Comparison of ENCODE assay signal across 8 mouse cellular contexts in genomic region chr11:46214368-46215230, GRCm38 (mm10). TPM values are rescaled to one million over a fixed set of nuclear protein-coding genes. Genes with fewer than 3 reads are reported as not detected.
DNase-seq lines count a peak whose midpoint lies in the region; ATAC-seq and TF ChIP-seq lines count a peak whose summit lies in the region.

No protein-coding gene starts in this region.

- TF ChIP-seq CTCF in heart, adult 2 months (IDR thresholded peaks at IDR 0.05): no peak

- peak overlapping the region; percentile 41 for H3K4me2 ChIP-seq in heart, embryonic 14.5 days (ENCODE audit: low read length)
- 0 out of 2 replicates have a peak overlapping the region, but pooled peaks have one; percentile 3 for H3K4me2 ChIP-seq in liver, embryonic 13.5 days

- no peaks in the 10 kb centered on the region for H3K36me3 ChIP-seq in heart, adult 2 months (ENCODE audit: control insufficient read depth, insufficient read depth, low read length)
- H3K36me3 ChIP-seq in heart, embryonic 14.5 days (ENCODE audit: control insufficient read depth, insufficient read depth, low read length): no peaks in the 10 kb centered on the region
- no peaks in the 10 kb centered on the region for H3K36me3 ChIP-seq in liver, embryonic 13.5 days

- H3K27me3 ChIP-seq in heart, adult 2 months (ENCODE audit: control insufficient read depth, insufficient read depth, low read length): no peaks in the 10 kb centered on the region
- H3K27me3 ChIP-seq in heart, embryonic 14.5 days (ENCODE audit: control insufficient read depth, insufficient read depth, low read length): no peaks in the 10 kb centered on the region
- no peaks in the 10 kb centered on the region for H3K27me3 ChIP-seq in liver, embryonic 13.5 days

- H3K4me3 ChIP-seq in heart, adult 2 months: no peak overlapping the region
- no peak overlapping the region; a peak in 1 of 4 replicates for H3K4me3 ChIP-seq in heart, embryonic 14.5 days (ENCODE audit: control insufficient read depth in 1 of 2, insufficient read depth in 1 of 2, low read depth in 1 of 2, low read length in 2 of 2)
- H3K4me3 ChIP-seq in liver, embryonic 13.5 days (replicated peaks): no peak overlapping the region

- no peaks in the 10 kb centered on the region for H3K79me2 ChIP-seq in heart, adult 2 months (replicated peaks; ENCODE audit: control insufficient read depth, insufficient read depth, low read length)

- no peak for TF ChIP-seq POLR2A in heart, adult 2 months (IDR thresholded peaks at IDR 0.05; ENCODE audit: insufficient read depth, low read depth, low read length)

- H3K4me1 ChIP-seq in heart, adult 2 months (ENCODE audit: control insufficient read depth, insufficient read depth, low read length): peaks cover 4% of the 10 kb centered on the region
- H3K4me1 ChIP-seq in heart, embryonic 14.5 days (ENCODE audit: control insufficient read depth in 2 of 2, insufficient read depth in 2 of 2, low read length in 2 of 2): peaks cover 46 to 52% of the 10 kb centered on the region in 2 experiments
- H3K4me1 ChIP-seq in liver, embryonic 13.5 days (replicated peaks): peaks cover 13% of the 10 kb centered on the region

- H3K9ac ChIP-seq in heart, adult 2 months (ENCODE audit: low read depth, low read length): 0 out of 2 replicates have a peak overlapping the region, but pooled peaks have one; percentile 15
- peak overlapping the region; percentile 63 for H3K9ac ChIP-seq in heart, embryonic 14.5 days (ENCODE audit: low read length)
- H3K9ac ChIP-seq in liver, embryonic 13.5 days: no peak overlapping the region

- TF ChIP-seq EP300 in heart, adult 2 months (IDR thresholded peaks at IDR 0.05; ENCODE audit: insufficient read depth, low read depth, low read length): no peak

- no peak overlapping the region for H3K27ac ChIP-seq in heart, adult 2 months
- peak overlapping the region; percentile 94 to 98 for H3K27ac ChIP-seq in heart, embryonic 14.5 days (replicated peaks in 1 of 2; ENCODE audit: control insufficient read depth in 1 of 2, insufficient read depth in 1 of 2, low read depth in 2 of 2, low read length in 2 of 2)
- H3K27ac ChIP-seq in liver, embryonic 13.5 days: peak overlapping the region; percentile 41

- WGBS in heart, adult 2 months: 37% methylated on average over 14 of the region's 14 CpGs
- WGBS in heart, embryonic 14.5 days: 8% methylated on average over 14 of the region's 14 CpGs
- 46% methylated on average over 14 of the region's 14 CpGs for WGBS in liver, embryonic 13.5 days (ENCODE audit: insufficient replicate concordance)

- H3K9me3 ChIP-seq in heart, embryonic 14.5 days (ENCODE audit: control insufficient read depth, low read length): no peaks in the 10 kb centered on the region
- H3K9me3 ChIP-seq in liver, embryonic 13.5 days (replicated peaks): no peaks in the 10 kb centered on the region

- ATAC-seq in heart, embryonic 14.5 days (ENCODE audit: insufficient number of reproducible peaks, insufficient read depth, low FRiP score, low read depth): peak; percentile 61
- ATAC-seq in liver, embryonic 13.5 days (ENCODE audit: low read depth): no peak

- peak; percentile 18 to 25 for DNase-seq in heart, adult 2 months
- no peak for DNase-seq in heart, postnatal 25 days (ENCODE audit: low spot score)
- peak; percentile 24 for DNase-seq in embryo, embryonic 10 days (ENCODE audit: low spot score)
- DNase-seq in liver, embryonic 13.5 days: no peak
- no peak for DNase-seq in adrenal gland, adult 2 months
- no peak for DNase-seq in thymus, postnatal 36 days
- DNase-seq in cerebellum, adult 11-12 months: no peak

- intact Hi-C loops in heart, adult 2 months (cut with DNase I): loop anchor here (1.0 to 5.0 kb wide), 3 partner anchors 86 to 197 kb away; partner anchors contain the start of gene Gm12166
- intact Hi-C loops in heart, postnatal 25 days (cut with DNase I): loop anchor here (2.0 to 5.0 kb wide), 5 partner anchors 86 to 272 kb away; partner anchors contain the start of genes Gm12166, Lsm11 and Thg1l

RNA-seq across cellular contexts. Expression of gene Fndc9, which starts 20.7 kb away (rescaled TPM):
- total RNA-seq in heart, adult 2 months (2021): not detected
- polyA plus RNA-seq in heart, adult 2 months (2012; rRNA removed): not detected in 2 replicates
- total RNA-seq in heart, postnatal 25 days (2021): not detected
- 0.08 and 0.13 TPM in 2 replicates for polyA plus RNA-seq in heart, embryonic 14.5 days (2014; fragmentation: Nextera tagmentation; extraction: Ambion mirVana)
- 0.03 and 0.05 TPM in 2 replicates for polyA plus RNA-seq in liver, embryonic 13.5 days (2015; fragmentation: Nextera tagmentation; extraction: Ambion mirVana)
- total RNA-seq in adrenal gland, adult 2 months (2021): not detected
- polyA plus RNA-seq in adrenal gland, adult 2 months (2012; rRNA removed): not detected in 2 replicates

RNA-seq across cellular contexts. Expression of gene Nipal4, which starts 48.3 kb away (rescaled TPM):
- total RNA-seq in heart, adult 2 months (2021): under 1 TPM; 0.11 to 0.18 TPM
- 0.18 and 0.20 TPM in 2 replicates for polyA plus RNA-seq in heart, adult 2 months (2012; rRNA removed)
- total RNA-seq in heart, postnatal 25 days (2021): under 1 TPM in 1 of 2 experiments, not detected in 1; 0.08 TPM
- 9.5 and 11.0 TPM in 2 replicates for polyA plus RNA-seq in heart, embryonic 14.5 days (2014; fragmentation: Nextera tagmentation; extraction: Ambion mirVana)
- 0.06 and 0.08 TPM in 2 replicates for polyA plus RNA-seq in liver, embryonic 13.5 days (2015; fragmentation: Nextera tagmentation; extraction: Ambion mirVana)
- not detected for total RNA-seq in adrenal gland, adult 2 months (2021)
- 0.04 and 0.07 TPM in 2 replicates for polyA plus RNA-seq in adrenal gland, adult 2 months (2012; rRNA removed)

Comparison
In these comparisons a context has a peak if more than half of its experiments do, and no peak if none do; other contexts are left out.
1. DNase-seq: peak in heart, adult 2 months (2 of 2) and embryo, embryonic 10 days (single experiment); none in heart, postnatal 25 days (single experiment), liver, embryonic 13.5 days (single experiment), adrenal gland, adult 2 months (single experiment), thymus, postnatal 36 days (0 of 2) and cerebellum, adult 11-12 months (single experiment).